Mouse (Mus musculus) cortical plate, adult 2 months (tissue): ENCODE results near the gene Inafm1. TPM values are rescaled to one million over a fixed set of nuclear protein-coding genes. Genes with fewer than 3 reads are reported as not detected.
A peak's percentile ranks its signal among the peaks of the same experiment; 100 is the strongest.
"Not testable (repeated sequence)": the region's sequence is repeated elsewhere in the genome, so short reads cannot be mapped to it uniquely, and the experiment has no call there.

Source experiments
- H3K27ac ChIP-seq: fragments of 200-500 bp; 2 replicates; pipeline ENCODE4 v1.5.1; 2012; ENCODE audit warnings: low read length, control low read depth, inconsistent platforms; ENCODE audit not compliant: insufficient read depth
- H3K4me1 ChIP-seq: fragments of 200-500 bp; 2 replicates; pipeline ENCODE4 v1.6.1; 2011; ENCODE audit warnings: low read length; ENCODE audit not compliant: control insufficient read depth, insufficient read depth
- H3K4me3 ChIP-seq: fragments of 200-500 bp; 2 replicates; pipeline ENCODE4 v1.5.1; 2011; ENCODE audit warnings: mild to moderate bottlenecking, low read length, control low read depth; ENCODE audit not compliant: insufficient read depth
- CTCF ChIP-seq: fragments of 200-500 bp; IDR thresholded peaks from 2 replicates; pipeline ENCODE4 v1.5.1; 2011; ENCODE audit warnings: mild to moderate bottlenecking, control low read depth, low read length; ENCODE audit not compliant: insufficient read depth; ENCODE audit errors: extremely low read depth
- POLR2A ChIP-seq: fragments of 200-500 bp; IDR thresholded peaks from 2 replicates; pipeline ENCODE4 v1.6.1; 2011; ENCODE audit warnings: mild to moderate bottlenecking, low read length, control low read depth; ENCODE audit not compliant: insufficient read depth; ENCODE audit errors: extremely low read depth
- polyA plus RNA-seq: library from polyadenylated mRNA; depleted of rRNA; stranded (reverse); fragments of >200 nt; gene quantifications from 2 replicates; pipeline ENCODE4 v1.2.3, GENCODE M21; 2012

Inafm1 gene
- polyA plus RNA-seq, 1 experiment, result 49.8 TPM

DNA sequence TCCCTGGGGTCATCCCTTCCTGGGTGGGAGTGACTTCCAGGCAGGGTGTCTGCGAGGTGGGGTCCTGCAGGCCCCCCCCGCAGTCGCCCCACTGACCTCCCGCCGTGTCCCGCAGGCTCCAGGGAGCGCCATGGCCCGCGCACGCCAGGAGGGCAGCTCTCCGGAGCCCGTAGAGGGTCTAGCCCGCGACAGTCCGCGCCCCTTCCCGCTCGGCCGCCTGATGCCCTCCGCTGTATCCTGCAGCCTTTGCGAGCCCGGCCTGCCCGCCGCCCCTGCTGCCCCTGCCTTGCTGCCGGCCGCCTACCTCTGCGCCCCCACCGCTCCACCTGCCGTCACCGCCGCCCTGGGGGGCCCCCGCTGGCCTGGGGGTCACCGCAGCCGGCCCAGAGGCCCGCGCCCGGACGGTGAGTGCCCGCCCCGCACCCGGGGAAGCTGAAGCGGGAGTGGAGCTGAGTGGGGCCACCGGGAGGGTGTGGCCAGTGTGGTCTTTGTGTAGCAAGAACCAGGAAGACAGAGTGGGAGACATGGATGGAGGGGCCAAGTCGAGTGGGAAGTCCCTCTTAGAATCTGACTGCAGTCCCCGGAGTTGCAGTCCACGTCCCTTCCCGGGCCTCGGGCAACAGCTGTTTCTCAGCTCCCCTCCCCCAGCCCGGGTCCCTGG, 38.7 kb upstream of the Inafm1 start:
- H3K4me3 ChIP-seq, result peak overlapping the region; percentile 98
- no peak overlapping the region for H3K27ac ChIP-seq
- TF ChIP-seq CTCF (no peak), POLR2A (no peak)
- peaks cover 5% of the 10 kb centered on the region; the same call in 1 of the 2 replicates for H3K4me1 ChIP-seq

DNA sequence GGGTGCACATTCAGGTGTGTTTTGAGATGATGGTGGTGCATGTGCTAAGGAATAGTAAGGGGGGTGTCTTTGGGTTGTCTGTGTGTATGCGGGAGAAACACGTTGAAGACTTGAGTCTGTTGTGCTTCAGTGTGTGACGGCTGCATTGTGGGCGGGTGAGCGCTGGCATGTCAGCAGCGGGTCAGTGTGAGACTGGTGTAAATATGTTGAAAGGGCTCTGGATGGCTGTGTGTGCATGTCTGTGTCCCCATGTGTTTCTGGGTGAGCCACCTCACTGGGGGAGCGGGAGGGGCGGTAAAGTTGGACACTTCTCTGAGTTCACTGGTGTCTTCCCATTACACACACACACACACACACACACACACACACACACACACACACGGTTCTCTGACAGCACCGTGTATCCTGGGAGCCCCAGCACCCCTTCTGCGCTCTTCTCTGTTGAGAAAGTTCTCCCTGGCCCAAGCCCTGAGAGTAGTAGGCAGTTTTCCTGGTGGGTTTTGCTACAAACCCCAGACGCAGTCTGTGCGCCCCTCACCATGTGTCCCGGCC, 38.1 kb upstream of the Inafm1 start:
- H3K4me3 ChIP-seq, result peak overlapping the region; percentile 98
- H3K4me1 ChIP-seq, result peaks cover 5% of the 10 kb centered on the region; the same call in 1 of the 2 replicates
- H3K27ac ChIP-seq, result no peak overlapping the region
- TF ChIP-seq POLR2A, result no peak
- no peak for TF ChIP-seq CTCF

DNA sequence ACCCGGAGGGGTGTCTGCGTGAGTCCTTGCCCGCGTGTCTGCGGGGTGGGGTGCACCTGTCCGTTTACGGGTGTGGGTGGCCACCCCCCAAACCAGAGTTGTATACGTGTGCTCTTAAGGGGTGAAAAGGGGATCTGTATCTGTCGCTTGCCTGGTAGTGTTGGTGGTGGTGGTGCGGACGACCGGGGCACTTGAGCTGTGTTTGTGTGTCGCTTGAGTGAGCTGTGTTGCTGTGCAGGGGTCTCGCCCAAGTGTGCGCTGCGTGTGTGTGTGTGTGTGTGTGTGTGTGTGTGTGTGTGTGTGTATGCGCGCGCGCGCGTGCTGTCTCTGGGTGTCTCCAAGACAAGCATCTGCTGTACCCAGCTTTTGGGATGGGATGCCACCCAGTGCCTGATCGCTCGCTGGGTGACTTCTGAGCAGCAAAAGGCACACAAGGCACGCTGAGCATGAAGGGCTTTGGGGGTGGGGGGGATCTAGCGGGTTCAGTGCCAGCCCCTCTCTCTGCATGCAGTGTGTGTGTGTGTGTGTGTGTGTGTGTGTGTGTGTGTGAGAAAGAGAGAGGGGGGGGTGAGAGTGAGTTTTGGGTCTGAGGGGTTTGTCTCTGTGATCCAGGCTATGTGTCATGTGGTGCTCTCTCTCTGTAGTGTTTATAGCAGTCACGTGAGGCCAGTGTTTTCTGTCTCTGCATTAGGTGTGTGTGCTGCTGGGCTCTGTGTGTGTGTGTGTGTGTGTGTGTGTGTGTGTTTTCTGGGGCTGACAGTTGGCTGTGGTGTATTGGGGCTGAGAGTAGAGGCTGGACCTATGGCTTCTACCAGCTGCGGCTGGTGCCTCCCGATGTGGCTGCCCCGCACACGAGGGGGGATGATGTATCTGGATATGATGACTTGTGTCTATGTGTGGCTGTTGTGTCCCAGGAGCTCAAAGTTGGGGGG, 37.4 kb upstream of the Inafm1 start:
- TF ChIP-seq POLR2A (no peak), CTCF (no peak)
- Histone ChIP-seq H3K27ac (peak overlapping the region; percentile 78), H3K4me3 (peak overlapping the region; percentile 98), H3K4me1 (peaks cover 5% of the 10 kb centered on the region; the same call in 1 of the 2 replicates)

GRCm38 (mm10) chr7:16310020-16310520, 36.7 kb upstream of the Inafm1 start:
- peak overlapping the region; percentile 87 for H3K27ac ChIP-seq
- peak overlapping the region; percentile 98 for H3K4me3 ChIP-seq
- no peak for TF ChIP-seq POLR2A
- TF ChIP-seq CTCF, result no peak
- peaks cover 5% of the 10 kb centered on the region; the same call in 1 of the 2 replicates for H3K4me1 ChIP-seq

GRCm38 (mm10) chr7:16309318-16310019, 36.1 kb upstream of the Inafm1 start:
- TF ChIP-seq CTCF (no peak), POLR2A (no peak)
- H3K4me3 ChIP-seq, result peak overlapping the region; percentile 98
- peak overlapping the region; percentile 87 for H3K27ac ChIP-seq
- H3K4me1 ChIP-seq, result peaks cover 5% of the 10 kb centered on the region; the same call in 1 of the 2 replicates

- peak overlapping the region; percentile 98 for H3K4me3 ChIP-seq
- peaks cover 5% of the 10 kb centered on the region; the same call in 1 of the 2 replicates for H3K4me1 ChIP-seq
- TF ChIP-seq CTCF (no peak), POLR2A (no peak)
- H3K27ac ChIP-seq, result peak overlapping the region; percentile 38; the same call in 1 of the 2 replicates
Observed at GRCm38 (mm10) chr7:16308555-16309317, 35.3 kb upstream of the Inafm1 start.

DNA sequence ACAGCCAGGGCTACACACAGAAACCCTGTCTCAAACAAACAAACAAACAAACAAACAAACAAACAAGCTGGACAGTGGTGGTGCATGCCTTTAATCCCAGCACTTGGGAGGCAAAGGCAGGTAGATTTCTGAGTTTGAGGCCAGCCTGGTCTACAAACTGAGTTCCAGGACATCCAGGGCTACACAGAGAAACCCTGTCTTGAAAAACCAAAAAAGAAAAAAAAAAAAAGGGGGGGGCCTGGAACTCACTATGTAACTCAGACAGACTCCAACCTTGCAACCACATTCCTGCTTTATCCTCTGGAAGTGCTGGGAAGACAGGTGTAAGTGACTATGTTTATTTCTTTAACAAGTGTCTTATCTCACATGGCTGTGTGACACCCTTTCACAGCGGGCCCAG, 34.7 kb upstream of the Inafm1 start, which contains the start of gene Bbc3:
TSS of gene Bbc3 (plus strand) at position 301 of the 400 bp plus-strand sequence.
- not testable (repeated sequence) for H3K4me1 ChIP-seq
- Histone ChIP-seq H3K27ac (peak within 1 kb of the TSS; percentile 38; the same call in 1 of the 2 replicates), H3K4me3 (peak within 1 kb of the TSS; percentile 98)

DNA sequence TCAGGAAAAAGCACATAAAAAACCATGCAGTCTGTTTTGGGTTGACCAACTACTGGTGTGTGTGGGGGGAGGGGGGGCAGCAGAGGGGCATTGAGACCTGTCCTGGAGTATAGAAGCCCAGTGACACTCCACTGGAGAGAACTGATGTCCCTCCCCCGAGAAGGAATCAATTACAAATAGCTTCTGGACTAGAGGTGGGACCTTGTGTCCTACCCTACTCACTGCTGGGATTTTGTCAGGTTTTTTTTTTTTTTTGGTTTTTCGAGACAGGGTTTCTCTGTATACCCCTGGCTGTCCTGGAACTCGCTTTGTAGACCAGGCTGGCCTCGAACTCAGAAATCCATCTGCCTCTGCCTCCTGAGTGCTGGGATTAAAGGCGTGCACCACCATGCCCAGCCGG, 33.7 kb upstream of the Inafm1 start:
- H3K27ac ChIP-seq, H3K4me3 ChIP-seq, H3K4me1 ChIP-seq: not testable (repeated sequence)
